Mouse (Mus musculus) granulocyte monocyte progenitor cell, adult 5-6 weeks (primary cell): Measurements from ENCODE around the gene Nfatc4. TPM values are rescaled to one million over a fixed set of nuclear protein-coding genes. Genes with fewer than 3 reads are reported as not detected.

Experiments used
- ATAC-seq: replicated peaks from 2 replicates; pipeline ENCODE4 v1.8.0; 2016; ENCODE audit warnings: mild to moderate bottlenecking, moderate TSS enrichment, inconsistent platforms; ENCODE audit not compliant: poor library complexity, severe bottlenecking
- total RNA-seq, 2 experiments: library from RNA; stranded (forward) in 1 of 2; stranded (reverse) in 1 of 2; fragments of 200-712, 200-1000 nt in 1 of 2; fragments of >200 nt in 1 of 2; fragmentation: Nextera tagmentation in 1 of 2; gene quantifications; 2 replicates each; pipeline ENCODE4 v1.2.3; 2014 to 2017

Gene Nfatc4
- total RNA-seq (2014; fragmentation: Nextera tagmentation) (not detected in 2 replicates), total RNA-seq (2017) (not detected in 2 replicates)

- ATAC-seq: peak; percentile 36
Measured at GRCm38 (mm10) chr14:55822991-55823762, at the start of gene Nfatc4. Gene Nfatc4, plus strand, starts transcription at chr14:55823144.

GRCm38 (mm10) chr14:55776711-55777110 lies 46.2 kb upstream of the Nfatc4 start:
- ATAC-seq: no peak

GRCm38 (mm10) chr14:55777176-55777575 lies 45.8 kb upstream of the Nfatc4 start:
- no peak for ATAC-seq

- no peak; the same call in 1 of the 2 replicates for ATAC-seq
Measured at GRCm38 (mm10) chr14:55777806-55778205, 45.1 kb upstream of the Nfatc4 start.

- no peak for ATAC-seq
Measured at GRCm38 (mm10) chr14:55778686-55779085, 44.3 kb upstream of the Nfatc4 start.

GRCm38 (mm10) chr14:55779656-55780055 lies 43.3 kb upstream of the Nfatc4 start:
- no peak for ATAC-seq

- ATAC-seq: no peak
Measured at GRCm38 (mm10) chr14:55780736-55781135, 42.2 kb upstream of the Nfatc4 start.

GRCm38 (mm10) chr14:55781310-55781709 lies 41.6 kb upstream of the Nfatc4 start:
- peak; percentile 89 for ATAC-seq

GRCm38 (mm10) chr14:55782361-55782960 lies 40.5 kb upstream of the Nfatc4 start:
- ATAC-seq: no peak

GRCm38 (mm10) chr14:55783171-55783957 lies 39.6 kb upstream of the Nfatc4 start:
- no peak for ATAC-seq

- no peak for ATAC-seq
Measured at GRCm38 (mm10) chr14:55783958-55784235, 39.0 kb upstream of the Nfatc4 start, which contains the start of gene Adcy4. Gene Adcy4, minus strand, starts transcription at chr14:55784095.

- ATAC-seq: no peak
Measured at GRCm38 (mm10) chr14:55785195-55785594, 37.7 kb upstream of the Nfatc4 start.

- 0 out of 2 replicates have a peak, but pooled peaks have one; percentile 12 for ATAC-seq
Measured at GRCm38 (mm10) chr14:55787731-55788130, 35.2 kb upstream of the Nfatc4 start.

- ATAC-seq: peak; percentile 88
Measured at GRCm38 (mm10) chr14:55788256-55789050, 34.5 kb upstream of the Nfatc4 start, which contains the start of gene Ripk3. Gene Ripk3, minus strand, starts transcription at chr14:55788865.

GRCm38 (mm10) chr14:55793461-55793860 lies 29.5 kb upstream of the Nfatc4 start:
- ATAC-seq: no peak

- ATAC-seq: no peak
Measured at GRCm38 (mm10) chr14:55793946-55794345, 29.0 kb upstream of the Nfatc4 start.

GRCm38 (mm10) chr14:55795380-55796163 lies 27.4 kb upstream of the Nfatc4 start:
- ATAC-seq: no peak

- peak; percentile 35 for ATAC-seq
Measured at GRCm38 (mm10) chr14:55814885-55815284, 8.1 kb upstream of the Nfatc4 start.

- peak; percentile 70 for ATAC-seq
Measured at GRCm38 (mm10) chr14:55815310-55815751, 7.6 kb upstream of the Nfatc4 start.
